Mouse (Mus musculus): Measurements from ENCODE around the gene Olfr1504. TPM values are rescaled to one million over a fixed set of nuclear protein-coding genes. Genes with fewer than 3 reads are reported as not detected.

Olfr1504 gene
- not detected for total RNA-seq (2023)

GRCm38 (mm10) chr19:13897828-13898227 lies at the start of gene Olfr1504:
Gene Olfr1504 (minus strand): TSS chr19:13897928.

GRCm38 (mm10) chr19:13913230-13913629 lies 15.5 kb upstream of the Olfr1504 start, which contains the start of gene Olfr1505:
Gene Olfr1505 (plus strand): TSS chr19:13913530.

GRCm38 (mm10) chr19:13861495-13861894 lies 36.2 kb downstream of the Olfr1504 start, which contains the start of gene Olfr1502:
Gene Olfr1502 (plus strand): TSS chr19:13861795.

GRCm38 (mm10) chr19:13850592-13850991 lies 47.1 kb downstream of the Olfr1504 start, which contains the start of gene Olfr1501:
Gene Olfr1501 (minus strand): TSS chr19:13850692.

Other genes with a start within 250 kb of the Olfr1504 start
- gene Olfr1490, start 246.8 kb downstream of the Olfr1504 start, total RNA-seq (2023) = not detected
- not detected for gene Olfr1491, start 200.7 kb downstream of the Olfr1504 start, total RNA-seq (2023)
- not detected for gene Olfr1493-ps1, start 174.7 kb downstream of the Olfr1504 start, total RNA-seq (2023)
- not detected for gene Olfr1494, start 158.2 kb downstream of the Olfr1504 start, total RNA-seq (2023)
- gene Olfr1495, start 133.3 kb downstream of the Olfr1504 start, total RNA-seq (2023) = not detected
- gene Olfr1496, start 120.0 kb downstream of the Olfr1504 start, total RNA-seq (2023) = not detected
- gene Olfr1497, start 99.7 kb downstream of the Olfr1504 start, total RNA-seq (2023) = not detected
- gene Olfr1499, start 78.5 kb downstream of the Olfr1504 start, total RNA-seq (2023) = not detected
- gene Olfr1500, start 67.4 kb downstream of the Olfr1504 start, total RNA-seq (2023) = not detected
- gene Olfr1501, start 47.2 kb downstream of the Olfr1504 start, total RNA-seq (2023) = not detected
- not detected for gene Olfr1502, start 36.1 kb downstream of the Olfr1504 start, total RNA-seq (2023)
- gene Olfr1505, start 15.6 kb upstream of the Olfr1504 start, total RNA-seq (2023) = not detected

All from CD8-positive naive resting alpha-beta T cell, adult 57 days (primary cell).